Mouse (Mus musculus) regulatory T cell (primary cell): ENCODE results near the gene Lamp5.

Source experiments
- in situ Hi-C: fragments of 300-600 bp; cut with MboI, MseI; formaldehyde crosslinking; loops from one replicate; pipeline ENCODE4 v1.15.1; 2025; ENCODE audit warnings: high pct_unique_total_duplicates

Gene Lamp5

DNA sequence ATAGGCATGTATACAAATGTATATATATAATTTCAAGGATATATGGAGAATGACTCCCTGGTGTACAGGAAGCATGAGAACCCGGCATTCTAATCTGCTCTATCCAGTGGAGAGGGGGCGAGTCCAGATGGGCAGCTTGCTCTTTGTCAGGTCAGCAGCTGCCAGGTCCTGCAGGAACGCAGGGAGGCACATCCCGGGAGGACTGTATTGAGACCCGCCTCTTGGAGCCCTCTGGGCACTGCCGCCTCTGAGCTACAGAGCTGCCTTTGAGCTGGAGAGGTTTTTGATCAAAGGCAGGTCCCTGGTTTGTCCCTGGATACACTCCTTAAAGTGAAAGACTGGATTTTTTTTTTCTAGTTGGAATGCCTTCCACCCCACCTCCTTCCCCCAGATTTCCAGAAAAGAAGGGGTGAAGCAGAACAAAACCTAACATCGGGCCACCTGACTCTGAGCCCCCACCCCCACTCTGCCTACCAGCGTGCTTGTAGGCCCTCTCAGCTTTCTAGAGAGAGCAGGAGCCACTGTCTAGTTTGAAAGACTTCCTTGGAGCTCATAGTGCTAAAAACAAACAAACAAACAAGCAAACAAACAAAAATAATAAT lies at the start of gene Lamp5:
Gene Lamp5 (plus strand): TSS at position 552 of the 602 bp plus-strand sequence.
- in situ Hi-C loops, result no loop called here

- in situ Hi-C loops, result no loop called here
Observed at GRCm38 (mm10) chr2:136003836-136004235, 48.2 kb upstream of the Lamp5 start.

GRCm38 (mm10) chr2:136006280-136006679 lies 45.8 kb upstream of the Lamp5 start:
- in situ Hi-C loops, result no loop called here

DNA sequence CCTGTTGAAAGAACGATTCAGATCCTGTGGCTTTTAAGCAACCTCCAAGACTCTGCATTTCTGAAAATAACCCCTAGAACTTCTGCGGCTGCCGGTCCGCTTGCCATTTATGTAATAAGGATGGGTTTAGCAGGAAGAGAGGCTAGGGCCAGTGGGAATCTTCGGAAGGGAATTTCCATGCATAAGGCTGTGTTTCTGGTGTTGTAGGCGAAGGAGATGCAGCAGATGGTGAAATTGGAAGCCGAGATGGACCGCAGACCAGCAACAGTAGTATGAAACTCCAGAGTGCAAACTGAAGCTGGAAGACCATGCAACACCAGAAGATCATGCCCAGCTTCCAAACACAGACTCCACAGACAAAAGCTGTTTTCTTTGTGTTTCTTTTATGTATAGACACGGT lies 39.3 kb upstream of the Lamp5 start:
- in situ Hi-C loops, result no loop called here

GRCm38 (mm10) chr2:136048464-136048863 lies 3.6 kb upstream of the Lamp5 start:
- in situ Hi-C loops, result no loop called here

- in situ Hi-C loops, result no loop called here
Observed at GRCm38 (mm10) chr2:136050793-136051615, 1.0 kb upstream of the Lamp5 start.

- in situ Hi-C loops, result no loop called here
Observed at GRCm38 (mm10) chr2:136057861-136058331, 5.9 kb downstream of the Lamp5 start.

- in situ Hi-C loops, result no loop called here
Observed at GRCm38 (mm10) chr2:136058398-136058797, 6.4 kb downstream of the Lamp5 start.

DNA sequence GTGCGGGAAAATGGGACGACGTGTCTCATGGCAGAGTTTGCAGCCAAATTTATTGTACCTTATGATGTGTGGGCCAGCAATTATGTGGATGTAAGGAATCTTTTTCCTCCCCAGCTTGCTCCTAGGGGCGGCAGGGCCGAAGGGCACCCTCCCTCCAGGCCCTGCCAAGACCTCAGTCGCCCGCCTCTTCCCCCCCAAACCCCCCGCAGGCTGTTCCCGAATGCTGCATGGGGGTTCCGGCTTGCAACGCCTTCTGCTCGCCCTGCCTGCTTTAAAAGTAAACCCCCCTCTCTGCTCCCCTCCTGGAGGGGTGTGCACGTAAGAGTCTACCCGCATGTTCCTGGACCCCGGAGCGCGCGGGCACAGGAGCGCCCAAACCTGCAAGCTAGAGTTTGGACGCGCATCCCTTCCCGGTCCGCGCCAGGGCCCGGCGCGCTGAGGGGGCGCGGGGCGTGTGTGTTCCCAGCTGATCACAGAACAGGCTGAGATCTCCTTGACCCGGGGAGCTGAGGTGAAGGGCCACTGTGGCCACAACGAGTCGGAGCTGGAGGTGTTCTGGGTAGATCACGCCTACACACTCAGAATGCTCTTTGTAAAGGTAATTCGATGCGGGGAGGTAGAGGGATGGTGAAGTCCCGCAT lies 7.1 kb downstream of the Lamp5 start:
- in situ Hi-C loops, result no loop called here

GRCm38 (mm10) chr2:136064356-136064755 lies 12.3 kb downstream of the Lamp5 start:
- in situ Hi-C loops, result no loop called here

DNA sequence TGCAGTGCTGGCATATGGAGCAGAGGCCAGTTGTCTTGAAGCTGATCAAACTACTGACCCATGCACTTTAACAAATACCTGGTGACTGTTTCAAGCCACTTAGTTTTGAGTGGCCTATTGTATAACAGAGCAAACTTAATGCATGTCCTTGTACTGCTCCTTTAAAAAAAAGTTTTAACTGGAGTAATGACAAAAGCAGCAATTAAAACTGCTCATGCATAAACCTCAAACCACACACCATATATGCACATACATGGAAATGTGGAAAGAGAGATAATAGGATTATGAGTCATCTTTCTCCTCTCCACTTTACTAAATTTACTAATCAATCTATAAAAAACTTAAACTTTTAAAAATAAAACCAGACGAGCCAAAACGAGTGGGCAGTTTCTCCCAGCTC lies 43.9 kb downstream of the Lamp5 start:
- in situ Hi-C loops, result no loop called here

DNA sequence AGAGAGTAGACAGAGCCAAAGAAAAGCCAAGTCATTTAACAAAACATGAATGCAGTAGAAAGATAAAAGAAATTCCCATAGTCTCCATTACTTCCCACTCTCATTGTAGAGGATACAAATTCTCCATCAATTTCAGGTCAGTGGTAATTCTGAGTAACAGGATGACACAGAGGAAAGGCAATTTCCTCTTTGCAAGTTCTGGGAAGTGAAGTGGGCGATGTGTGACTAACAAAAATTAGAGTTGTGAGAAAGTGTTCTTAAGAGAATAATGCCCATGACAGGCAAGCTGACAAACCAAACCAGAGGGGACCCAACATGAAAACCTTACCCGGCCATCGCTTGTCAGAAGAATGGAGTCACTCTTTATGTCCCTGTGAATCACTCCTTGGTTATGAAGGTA lies 45.1 kb downstream of the Lamp5 start:
- in situ Hi-C loops, result no loop called here

- in situ Hi-C loops, result no loop called here
Observed at GRCm38 (mm10) chr2:136107597-136107996, 55.6 kb downstream of the Lamp5 start.

DNA sequence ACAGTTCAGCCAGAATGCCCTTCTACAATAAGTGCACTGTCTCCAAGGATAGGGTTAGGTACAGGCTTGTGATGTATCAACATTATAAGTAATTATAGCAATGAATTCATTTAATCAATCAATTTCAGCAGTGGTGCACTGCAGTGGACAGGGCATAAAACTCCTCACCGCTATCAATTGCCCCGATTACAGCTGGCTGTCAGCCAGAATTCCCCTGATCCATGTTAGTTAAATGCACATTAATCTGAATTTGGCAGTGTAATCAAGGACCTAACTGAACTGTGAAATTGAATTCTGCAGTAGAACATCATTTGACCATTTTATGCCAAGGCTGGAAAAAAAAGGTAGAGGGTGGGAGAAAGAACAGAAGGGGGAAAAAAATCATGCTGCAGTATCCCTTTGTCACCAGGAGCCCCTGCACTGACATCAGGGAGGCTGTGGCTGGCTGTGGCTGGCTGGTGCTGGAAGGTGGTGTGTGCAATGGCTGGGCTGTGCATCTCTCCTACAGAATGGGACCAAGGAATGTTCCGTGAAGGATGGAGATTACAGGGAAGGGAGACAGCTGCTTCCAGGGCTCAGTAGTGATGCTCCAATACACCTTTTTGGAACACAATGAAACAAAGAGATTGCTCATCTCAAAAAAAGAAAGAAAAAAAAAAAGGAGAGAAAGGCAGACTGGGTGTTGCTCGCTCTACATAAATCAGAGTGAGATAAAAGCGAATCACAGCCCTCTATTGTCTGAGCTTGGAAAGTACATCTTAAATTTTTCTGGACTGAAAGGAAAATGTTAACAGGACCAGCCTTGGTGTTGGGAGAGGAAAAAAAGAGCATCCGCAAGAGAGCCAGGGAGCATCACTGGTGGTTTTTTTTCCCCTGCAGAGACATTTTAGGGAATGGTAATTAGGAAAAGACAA lies 56.3 kb downstream of the Lamp5 start:
- in situ Hi-C loops, result no loop called here

GRCm38 (mm10) chr2:136109038-136109363 lies 57.0 kb downstream of the Lamp5 start:
- in situ Hi-C loops, result no loop called here

GRCm38 (mm10) chr2:136113374-136113773 lies 61.3 kb downstream of the Lamp5 start:
- in situ Hi-C loops, result no loop called here

DNA sequence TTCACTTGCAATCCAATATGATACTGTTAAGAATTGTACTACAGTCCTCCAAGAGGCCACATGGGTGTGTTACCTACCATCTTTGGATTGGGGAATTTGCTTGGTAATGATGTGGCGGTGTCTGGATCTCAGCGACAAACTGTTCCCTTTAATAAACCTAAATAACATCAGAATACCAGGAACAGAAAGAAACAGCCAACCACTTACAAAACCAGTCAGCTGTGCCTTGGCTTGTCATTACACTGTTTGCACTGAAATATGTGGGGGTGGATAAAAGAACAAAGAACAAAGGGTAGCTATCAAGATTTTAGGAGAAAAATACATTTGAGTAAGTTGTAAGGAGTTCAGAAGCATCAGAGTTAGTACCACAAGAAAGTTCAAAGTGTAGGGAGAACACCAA lies 66.0 kb downstream of the Lamp5 start:
- in situ Hi-C loops, result no loop called here
